Mouse (Mus musculus) embryonic facial prominence, embryonic 12.5 days (tissue): ENCODE measurements at regions not wholly inside any gene's neighbourhood (a gene's known extent, or its start where the extent isn't known, plus 50 kb on each side); places are given as distances from the start of the nearest gene placed in this dataset.
A peak's percentile ranks its signal among the peaks of the same experiment; 100 is the strongest.

Source experiments
- ATAC-seq: fragments of 200-750 bp; cut with Nextera tagmentation; 2 replicates; pipeline ENCODE4 v1.8.0; 2017; ENCODE audit not compliant: insufficient number of reproducible peaks, insufficient read depth, low FRiP score, low TSS enrichment
- H3K27ac ChIP-seq: fragments of 300-500 bp; sonication (generic); 2 replicates; pipeline ENCODE4 v1.5.1; 2016; ENCODE audit warnings: mild to moderate bottlenecking
- H3K27me3 ChIP-seq: fragments of 300-500 bp; sonication (generic); 2 replicates; pipeline ENCODE4 v1.6.1; 2016; ENCODE audit warnings: mild to moderate bottlenecking, moderate library complexity
- H3K36me3 ChIP-seq: fragments of 300-500 bp; sonication (generic); 2 replicates; pipeline ENCODE4 v1.6.1; 2016; ENCODE audit warnings: mild to moderate bottlenecking
- H3K4me1 ChIP-seq: fragments of 300-500 bp; sonication (generic); 2 replicates; pipeline ENCODE4 v1.6.1; 2016
- H3K4me2 ChIP-seq: fragments of 300-500 bp; sonication (generic); replicated peaks from 2 replicates; pipeline ENCODE4 v1.6.1; 2016; ENCODE audit warnings: mild to moderate bottlenecking, moderate library complexity
- H3K4me3 ChIP-seq: fragments of 300-500 bp; sonication (generic); 2 replicates; pipeline ENCODE4 v1.5.1; 2016; ENCODE audit warnings: mild to moderate bottlenecking
- H3K9ac ChIP-seq: fragments of 300-500 bp; sonication (generic); 2 replicates; pipeline ENCODE4 v1.6.1; 2016; ENCODE audit warnings: mild to moderate bottlenecking, moderate library complexity
- H3K9me3 ChIP-seq: fragments of 300-500 bp; sonication (generic); 2 replicates; pipeline ENCODE4 v1.6.1; 2016; ENCODE audit warnings: mild to moderate bottlenecking, moderate library complexity
- WGBS: fragments of 180-500 bp; shearing (Covaris S2); methylation state at CpG from one replicate; pipeline ENCODE4 v1.1.7; 2016; 5-methylcytosine and 5-hydroxymethylcytosine counted together

GRCm38 (mm10) chr12:28922236-28922635 is 170.6 kb downstream of the Eipr1 start:
- Histone ChIP-seq H3K9me3 (no peaks in the 10 kb centered on the region), H3K9ac (no peak overlapping the region), H3K36me3 (no peaks in the 10 kb centered on the region), H3K4me1 (no peaks in the 10 kb centered on the region), H3K27ac (no peak overlapping the region), H3K4me2 (no peak overlapping the region), H3K27me3 (no peaks in the 10 kb centered on the region), H3K4me3 (no peak overlapping the region)
- WGBS: 78% methylated on average over 2 of the region's 2 CpGs
- no peak for ATAC-seq

GRCm38 (mm10) chr12:28925206-28925605 is 173.6 kb downstream of the Eipr1 start:
- no peak overlapping the region for H3K4me3 ChIP-seq

GRCm38 (mm10) chr12:28939936-28940335 is 188.3 kb downstream of the Eipr1 start:
- Histone ChIP-seq H3K4me2 (no peak overlapping the region), H3K9me3 (no peaks in the 10 kb centered on the region), H3K4me1 (no peaks in the 10 kb centered on the region), H3K27me3 (no peaks in the 10 kb centered on the region), H3K9ac (no peak overlapping the region), H3K27ac (no peak overlapping the region), H3K4me3 (no peak overlapping the region), H3K36me3 (no peaks in the 10 kb centered on the region)
- ATAC-seq: no peak
- WGBS: 84% methylated on average over 7 of the region's 7 CpGs

More at GRCm38 (mm10) chr12:28925206-28925605, 173.6 kb downstream of the Eipr1 start:
- Histone ChIP-seq H3K4me2 (no peak overlapping the region), H3K27me3 (no peaks in the 10 kb centered on the region), H3K4me1 (no peaks in the 10 kb centered on the region), H3K27ac (no peak overlapping the region), H3K9me3 (no peaks in the 10 kb centered on the region), H3K9ac (no peak overlapping the region), H3K36me3 (no peaks in the 10 kb centered on the region)
- ATAC-seq: no peak
- 86% methylated on average over 4 of the region's 4 CpGs for whole genome bisulfite sequencing

- no peaks in the 10 kb centered on the region for H3K4me1 ChIP-seq
- no peak overlapping the region for H3K9ac ChIP-seq
- WGBS: 75% methylated on average over 9 of the region's 9 CpGs
- H3K4me3 ChIP-seq: no peak overlapping the region
- ATAC-seq: no peak
- H3K4me2 ChIP-seq: no peak overlapping the region
- H3K27me3 ChIP-seq: no peaks in the 10 kb centered on the region
- H3K27ac ChIP-seq: no peak overlapping the region
- H3K36me3 ChIP-seq: no peaks in the 10 kb centered on the region
- no peaks in the 10 kb centered on the region for H3K9me3 ChIP-seq
These were observed 197.3 kb downstream of the Eipr1 start for GRCm38 (mm10) chr12:28948889-28949288.

- no peak overlapping the region for H3K27ac ChIP-seq
- no peak overlapping the region for H3K4me3 ChIP-seq
- no peak for ATAC-seq
- no peaks in the 10 kb centered on the region for H3K36me3 ChIP-seq
- H3K4me1 ChIP-seq: no peaks in the 10 kb centered on the region
- H3K9me3 ChIP-seq: no peaks in the 10 kb centered on the region
- no peaks in the 10 kb centered on the region for H3K27me3 ChIP-seq
- WGBS: 77% methylated on average over 10 of the region's 10 CpGs
- no peak overlapping the region for H3K9ac ChIP-seq
- no peak overlapping the region for H3K4me2 ChIP-seq
These were observed 197.7 kb downstream of the Eipr1 start for GRCm38 (mm10) chr12:28949307-28949706.

- H3K4me3 ChIP-seq: no peak overlapping the region
- no peaks in the 10 kb centered on the region for H3K9me3 ChIP-seq
- no peak overlapping the region for H3K9ac ChIP-seq
- no peak overlapping the region for H3K27ac ChIP-seq
- no peak overlapping the region for H3K4me2 ChIP-seq
- H3K36me3 ChIP-seq: no peaks in the 10 kb centered on the region
- no peaks in the 10 kb centered on the region for H3K4me1 ChIP-seq
- ATAC-seq: no peak
- WGBS: 75% methylated on average over 1 of the region's 1 CpGs
- no peaks in the 10 kb centered on the region for H3K27me3 ChIP-seq
These were observed 205.6 kb downstream of the Eipr1 start for GRCm38 (mm10) chr12:28957155-28957554.

GRCm38 (mm10) chr12:28958661-28959060 is 207.1 kb downstream of the Eipr1 start:
- Histone ChIP-seq H3K27me3 (no peaks in the 10 kb centered on the region), H3K4me1 (no peaks in the 10 kb centered on the region), H3K36me3 (no peaks in the 10 kb centered on the region), H3K4me2 (no peak overlapping the region), H3K9me3 (no peaks in the 10 kb centered on the region), H3K4me3 (no peak overlapping the region), H3K9ac (no peak overlapping the region), H3K27ac (no peak overlapping the region)
- WGBS: 71% methylated on average over 1 of the region's 1 CpGs
- no peak for ATAC-seq

GRCm38 (mm10) chr12:28969671-28970379 is 218.2 kb downstream of the Eipr1 start:
- 80% methylated on average over 2 of the region's 2 CpGs for WGBS
- no peaks in the 10 kb centered on the region for H3K4me1 ChIP-seq
- H3K27me3 ChIP-seq: no peaks in the 10 kb centered on the region
- H3K4me3 ChIP-seq: no peak overlapping the region
- H3K9me3 ChIP-seq: no peaks in the 10 kb centered on the region
- no peak for ATAC-seq
- H3K9ac ChIP-seq: no peak overlapping the region
- no peak overlapping the region for H3K27ac ChIP-seq
- H3K36me3 ChIP-seq: no peaks in the 10 kb centered on the region
- no peak overlapping the region for H3K4me2 ChIP-seq

- Histone ChIP-seq H3K9ac (no peak overlapping the region), H3K9me3 (no peaks in the 10 kb centered on the region), H3K4me2 (no peak overlapping the region), H3K27ac (no peak overlapping the region), H3K4me3 (no peak overlapping the region), H3K4me1 (no peaks in the 10 kb centered on the region), H3K36me3 (no peaks in the 10 kb centered on the region), H3K27me3 (no peaks in the 10 kb centered on the region)
- ATAC-seq: no peak
- 67% methylated on average over 6 of the region's 6 CpGs for WGBS
These were observed 223.0 kb downstream of the Eipr1 start for GRCm38 (mm10) chr12:28974571-28975041.

GRCm38 (mm10) chr12:28975249-28975648 is 223.6 kb downstream of the Eipr1 start:
- Histone ChIP-seq H3K27ac (no peak overlapping the region), H3K9me3 (no peaks in the 10 kb centered on the region), H3K27me3 (no peaks in the 10 kb centered on the region), H3K4me3 (no peak overlapping the region), H3K36me3 (no peaks in the 10 kb centered on the region), H3K4me2 (no peak overlapping the region), H3K9ac (no peak overlapping the region), H3K4me1 (no peaks in the 10 kb centered on the region)
- 91% methylated on average over 5 of the region's 5 CpGs for WGBS
- 0 out of 2 replicates have a peak, but pooled peaks have one; percentile 64 for ATAC-seq

- no peaks in the 10 kb centered on the region for H3K4me1 ChIP-seq
- no peak overlapping the region for H3K4me3 ChIP-seq
- no peak for ATAC-seq
- H3K27me3 ChIP-seq: no peaks in the 10 kb centered on the region; the same call in 1 of the 2 replicates
- no peak overlapping the region for H3K27ac ChIP-seq
- no peaks in the 10 kb centered on the region for H3K36me3 ChIP-seq
- WGBS: 76% methylated on average over 7 of the region's 7 CpGs
- no peaks in the 10 kb centered on the region for H3K9me3 ChIP-seq
- H3K9ac ChIP-seq: no peak overlapping the region
- H3K4me2 ChIP-seq: no peak overlapping the region
These were observed 228.1 kb downstream of the Eipr1 start for GRCm38 (mm10) chr12:28979679-28980078.

- Histone ChIP-seq H3K4me1 (no peaks in the 10 kb centered on the region), H3K4me3 (no peak overlapping the region), H3K9me3 (no peaks in the 10 kb centered on the region), H3K4me2 (no peak overlapping the region), H3K27me3 (no peaks in the 10 kb centered on the region; the same call in 1 of the 2 replicates), H3K27ac (no peak overlapping the region), H3K9ac (no peak overlapping the region), H3K36me3 (no peaks in the 10 kb centered on the region)
- 80% methylated on average over 7 of the region's 7 CpGs for WGBS
- ATAC-seq: no peak
These were observed 234.6 kb downstream of the Eipr1 start for GRCm38 (mm10) chr12:28986214-28986613.
